Mouse (Mus musculus) bone marrow macrophage, adult 2 months (primary cell): ENCODE measurements around the gene Eaf2.

ENCODE experiments used
- CTCF ChIP-seq: IDR thresholded peaks from 2 replicates; pipeline ENCODE4 v1.5.1; 2012; ENCODE audit warnings: low read depth, mild to moderate bottlenecking, low read length, moderate library complexity
- POLR2A ChIP-seq: IDR thresholded peaks from 2 replicates; pipeline ENCODE4 v1.6.1; 2012; ENCODE audit warnings: mild to moderate bottlenecking, low read depth, low read length, borderline replicate concordance

- no peak for TF ChIP-seq CTCF
- no peak for TF ChIP-seq POLR2A
Observed at GRCm38 (mm10) chr16:36828054-36828786, 46.6 kb downstream of the Eaf2 start, which contains the start of gene Iqcb1.
